Mouse (Mus musculus) embryonic facial prominence, embryonic 10.5 days (tissue): ENCODE results near the gene Slc9a4. TPM values are rescaled to one million over a fixed set of nuclear protein-coding genes. Genes with fewer than 3 reads are reported as not detected.
"Not testable (repeated sequence)": the region's sequence is repeated elsewhere in the genome, so short reads cannot be mapped to it uniquely, and the experiment has no call there.

Experiments used
- DNase-seq: peaks from one replicate; pipeline ENCODE4 v3.0.0-alpha.2; 2017; ENCODE audit warnings: low spot score
- H3K27ac ChIP-seq: fragments of 300-500 bp; sonication (generic); replicated peaks from 2 replicates; pipeline ENCODE4 v1.5.1; 2016; ENCODE audit warnings: mild to moderate bottlenecking
- H3K27me3 ChIP-seq: fragments of 300-500 bp; sonication (generic); replicated peaks from 2 replicates; pipeline ENCODE4 v1.6.1; 2016; ENCODE audit warnings: low read depth, mild to moderate bottlenecking; ENCODE audit not compliant: poor library complexity, severe bottlenecking
- H3K36me3 ChIP-seq: fragments of 300-500 bp; sonication (generic); replicated peaks from 2 replicates; pipeline ENCODE4 v1.6.1; 2016; ENCODE audit warnings: mild to moderate bottlenecking, moderate library complexity
- H3K4me1 ChIP-seq: fragments of 300-500 bp; sonication (generic); 2 replicates; pipeline ENCODE4 v1.6.1; 2016
- H3K4me3 ChIP-seq: fragments of 300-500 bp; sonication (generic); 2 replicates; pipeline ENCODE4 v1.5.1; 2016; ENCODE audit warnings: mild to moderate bottlenecking, moderate library complexity
- H3K9me3 ChIP-seq: fragments of 300-500 bp; sonication (generic); 2 replicates; pipeline ENCODE4 v1.6.1; 2016; ENCODE audit warnings: mild to moderate bottlenecking
- WGBS: fragments of 180-500 bp; shearing (Covaris S2); methylation state at CpG from one replicate; pipeline ENCODE4 v1.1.7; 2016; 5-methylcytosine and 5-hydroxymethylcytosine counted together
- polyA plus RNA-seq: library from polyadenylated mRNA; unstranded; fragments of >200 nt; fragmentation: Nextera tagmentation; extraction: Ambion mirVana; gene quantifications from 2 replicates; pipeline ENCODE4 v1.2.1, GENCODE M21; 2016

The Slc9a4 gene
- polyA plus RNA-seq, 1 experiment from 2014 or later = not detected

DNA sequence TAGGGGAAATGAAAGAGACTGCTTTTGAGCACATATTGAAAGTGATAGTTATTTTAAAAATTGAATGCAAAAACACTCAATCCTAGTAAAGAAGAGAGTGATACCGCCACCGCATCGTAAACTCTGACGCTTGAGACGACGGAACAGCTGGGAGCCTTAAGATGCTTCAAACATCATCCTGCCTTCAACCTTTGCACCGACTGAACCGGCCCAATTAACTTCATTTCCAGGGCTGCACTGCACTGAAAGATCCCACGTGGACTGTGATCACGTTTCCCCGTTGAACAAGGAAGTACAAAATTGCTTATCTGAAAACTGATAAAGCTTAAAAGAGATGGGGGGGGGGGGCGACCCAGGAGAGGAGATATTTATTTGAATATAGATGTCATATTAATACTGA, 79.1 kb downstream of the Slc9a4 start:
- 0 out of 2 replicates have a peak, but pooled peaks cover 3% of the 10 kb centered on the region for H3K27me3 ChIP-seq
- DNase-seq = no peak
- H3K4me1 ChIP-seq = peaks cover 25% of the 10 kb centered on the region
- H3K27ac ChIP-seq = no peak overlapping the region
- 42% methylated on average over 12 of the region's 12 CpGs for WGBS
- no peak overlapping the region for H3K4me3 ChIP-seq
- H3K36me3 ChIP-seq = no peaks in the 10 kb centered on the region
- no peaks in the 10 kb centered on the region for H3K9me3 ChIP-seq

- WGBS = 46% methylated on average over 9 of the region's 9 CpGs
- Histone ChIP-seq H3K4me3 (no peak overlapping the region), H3K4me1 (peaks cover 25% of the 10 kb centered on the region), H3K27me3 (0 out of 2 replicates have a peak, but pooled peaks cover 3% of the 10 kb centered on the region), H3K27ac (no peak overlapping the region), H3K36me3 (no peaks in the 10 kb centered on the region), H3K9me3 (no peaks in the 10 kb centered on the region)
- no peak for DNase-seq
Observed at GRCm38 (mm10) chr1:40659496-40659895, 79.6 kb downstream of the Slc9a4 start.

GRCm38 (mm10) chr1:40660838-40661237, 81.0 kb downstream of the Slc9a4 start:
- H3K27ac ChIP-seq = no peak overlapping the region

DNA sequence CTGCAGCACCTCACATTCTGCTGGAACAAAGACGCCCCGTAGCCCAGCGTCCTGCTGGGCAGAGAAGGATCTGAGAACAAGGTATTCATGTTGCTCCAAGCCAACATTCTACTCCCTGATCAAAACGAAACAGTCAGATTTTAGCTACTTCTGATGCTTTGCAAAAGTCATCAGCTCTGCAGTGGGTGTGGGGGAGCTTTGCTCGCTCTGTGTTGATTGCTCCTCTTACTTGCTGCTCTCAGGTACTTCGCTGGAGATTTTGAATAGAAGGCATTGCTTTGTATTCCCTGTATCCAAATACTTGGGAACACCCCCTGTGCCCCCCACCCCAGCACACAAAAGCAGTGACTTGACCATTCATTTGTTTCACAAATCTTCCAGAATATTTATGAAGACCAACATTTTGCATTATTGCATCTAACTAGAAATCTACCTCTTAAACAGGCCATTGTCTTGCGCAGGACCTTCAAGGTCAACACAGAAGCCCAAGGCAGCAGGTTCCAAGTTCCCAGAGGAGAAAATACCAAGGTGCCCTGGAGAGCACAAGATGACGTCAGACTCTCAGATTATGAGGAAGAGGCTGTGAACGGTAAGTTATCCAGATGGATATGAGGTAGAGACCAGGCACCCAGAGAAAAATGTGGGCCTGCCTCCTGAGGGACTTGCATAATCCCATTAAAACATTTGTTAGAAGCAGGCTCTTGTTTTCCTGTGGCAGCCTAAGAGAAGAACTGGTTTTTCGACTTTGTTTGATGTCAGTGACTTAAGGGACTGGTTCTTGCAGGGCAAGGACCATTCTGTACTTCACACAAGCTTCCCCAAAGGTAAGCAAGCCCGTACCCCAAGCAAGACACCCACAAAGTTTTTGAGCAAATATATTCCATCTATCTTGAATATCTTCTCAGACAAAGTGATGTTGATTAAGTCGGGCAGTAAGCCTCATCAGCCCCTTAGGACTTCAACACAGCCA, 85.8 kb downstream of the Slc9a4 start:
- 0 out of 2 replicates have a peak, but pooled peaks cover 3% of the 10 kb centered on the region for H3K27me3 ChIP-seq
- H3K4me1 ChIP-seq = peaks cover 9% of the 10 kb centered on the region; the same call in 1 of the 2 replicates
- no peak for DNase-seq
- no peak overlapping the region for H3K27ac ChIP-seq
- no peaks in the 10 kb centered on the region for H3K9me3 ChIP-seq
- 37% methylated on average over 12 of the region's 12 CpGs for WGBS
- H3K4me3 ChIP-seq = no peak overlapping the region
- no peaks in the 10 kb centered on the region for H3K36me3 ChIP-seq

More at GRCm38 (mm10) chr1:40660838-40661237, 81.0 kb downstream of the Slc9a4 start:
- Histone ChIP-seq H3K4me3 (no peak overlapping the region), H3K9me3 (no peaks in the 10 kb centered on the region), H3K36me3 (no peaks in the 10 kb centered on the region), H3K27me3 (0 out of 2 replicates have a peak, but pooled peaks cover 3% of the 10 kb centered on the region), H3K4me1 (peaks cover 28% of the 10 kb centered on the region)
- WGBS = 85% methylated on average over 6 of the region's 6 CpGs
- no peak for DNase-seq

DNA sequence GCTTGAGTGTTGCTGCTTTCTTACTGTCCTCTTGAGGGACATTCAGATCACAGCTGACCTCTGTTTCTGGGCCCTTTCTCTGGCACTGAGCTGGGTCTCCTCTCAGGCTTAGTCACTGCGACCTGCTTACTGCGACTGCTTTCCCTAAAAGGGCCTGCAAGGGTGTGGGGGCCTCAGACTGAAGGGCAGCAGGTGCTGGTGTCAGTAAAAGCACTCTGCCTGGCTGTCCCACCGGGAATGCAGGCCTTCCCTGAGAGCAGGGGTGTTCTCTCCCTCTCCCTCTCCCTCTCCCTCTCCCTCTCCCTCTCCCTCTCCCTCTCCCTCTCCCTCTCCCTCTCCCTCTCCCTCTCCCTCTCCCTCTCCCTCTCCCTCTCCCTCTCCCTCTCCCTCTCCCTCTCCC, 87.6 kb downstream of the Slc9a4 start:
- H3K9me3 ChIP-seq, H3K4me1 ChIP-seq, H3K27ac ChIP-seq, H3K27me3 ChIP-seq, H3K4me3 ChIP-seq, H3K36me3 ChIP-seq, DNase-seq: not testable (repeated sequence)
- 22% methylated on average over 3 of the region's 3 CpGs for WGBS

DNA sequence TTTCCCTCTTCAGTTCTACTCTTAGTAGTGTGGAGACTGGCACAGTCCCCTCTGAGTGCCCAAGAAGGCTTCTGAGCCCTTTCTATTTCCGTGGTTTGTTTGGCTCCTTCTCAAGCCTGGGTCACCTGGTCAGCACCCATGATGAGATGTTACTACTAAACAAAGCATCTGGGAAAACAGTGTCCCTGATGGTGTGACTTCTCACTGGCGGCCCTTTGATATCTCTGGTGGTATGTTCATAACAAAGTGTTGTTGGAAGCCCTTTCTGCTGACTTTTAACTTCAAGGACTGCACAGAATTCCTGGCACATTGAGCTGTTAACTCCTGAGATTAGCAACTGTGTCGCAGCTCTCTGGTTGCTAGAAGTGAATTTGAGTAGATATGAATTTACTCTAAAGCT, 90.1 kb downstream of the Slc9a4 start:
- Histone ChIP-seq H3K4me1 (peaks cover 6% of the 10 kb centered on the region; the same call in 1 of the 2 replicates), H3K4me3 (no peak overlapping the region), H3K27me3 (no peaks in the 10 kb centered on the region), H3K9me3 (no peaks in the 10 kb centered on the region), H3K27ac (no peak overlapping the region), H3K36me3 (no peaks in the 10 kb centered on the region)
- DNase-seq = no peak
- WGBS = 87% methylated on average over 3 of the region's 3 CpGs

DNA sequence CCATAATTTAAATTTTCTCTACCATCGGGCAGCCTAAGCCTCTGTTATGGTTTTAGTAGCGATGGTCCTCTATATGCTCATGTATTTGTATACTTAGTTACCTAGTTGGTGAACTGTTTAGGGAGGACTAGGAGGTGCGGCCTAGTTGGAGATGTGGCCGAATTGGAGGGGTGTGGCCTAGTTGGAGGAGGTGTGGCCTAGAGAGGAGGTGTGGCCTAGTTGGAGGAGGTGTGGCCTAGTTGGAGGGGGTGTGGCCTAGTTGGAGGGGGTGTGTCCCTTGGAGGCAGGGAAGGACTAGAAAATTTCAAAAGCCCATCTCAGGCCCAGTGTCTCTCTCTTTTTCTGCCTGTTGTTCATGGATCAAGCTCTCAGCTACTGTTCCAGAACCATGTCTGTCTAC, 91.6 kb downstream of the Slc9a4 start:
- H3K27me3 ChIP-seq = no peaks in the 10 kb centered on the region
- H3K4me1 ChIP-seq = 0 out of 2 replicates have a peak, but pooled peaks cover 3% of the 10 kb centered on the region
- H3K9me3 ChIP-seq = no peaks in the 10 kb centered on the region
- DNase-seq = no peak
- 97% methylated on average over 4 of the region's 4 CpGs for WGBS
- no peaks in the 10 kb centered on the region for H3K36me3 ChIP-seq
- H3K4me3 ChIP-seq = no peak overlapping the region
- H3K27ac ChIP-seq = no peak overlapping the region

GRCm38 (mm10) chr1:40677306-40677705, 97.4 kb downstream of the Slc9a4 start:
- Histone ChIP-seq H3K4me3 (no peak overlapping the region), H3K9me3 (no peaks in the 10 kb centered on the region), H3K4me1 (peaks cover 19% of the 10 kb centered on the region), H3K36me3 (no peaks in the 10 kb centered on the region), H3K27me3 (peaks cover 51% of the 10 kb centered on the region), H3K27ac (no peak overlapping the region)
- WGBS = 53% methylated on average over 5 of the region's 5 CpGs
- DNase-seq = no peak

Other genes starting within 250 kb of the Slc9a4 start
- 0.05 and 0.13 TPM in 2 replicates for gene Il1rl1, start 150.5 kb upstream of the Slc9a4 start, polyA plus RNA-seq
- gene Il18r1, start 114.5 kb upstream of the Slc9a4 start, polyA plus RNA-seq = not detected in 2 replicates
- 0.11 and 0.20 TPM in 2 replicates for gene Il18rap, start 64.7 kb upstream of the Slc9a4 start, polyA plus RNA-seq
- not detected in 2 replicates for gene Slc9a2, start 100.5 kb downstream of the Slc9a4 start, polyA plus RNA-seq
- gene Mfsd9, start 210.6 kb downstream of the Slc9a4 start, polyA plus RNA-seq = 1.9 and 3.0 TPM in 2 replicates
- not detected in 2 replicates for gene Tmem182, start 225.5 kb downstream of the Slc9a4 start, polyA plus RNA-seq